8 mouse cellular contexts compared by ENCODE assay signal in genomic region chrY:1245426-1245863, GRCm38 (mm10). TPM values are rescaled to one million over a fixed set of nuclear protein-coding genes. Genes with fewer than 3 reads are reported as not detected.
DNase-seq lines count a peak whose midpoint lies in the region; ATAC-seq lines count a peak whose summit lies in the region.

Gene Uty (minus strand): TSS chrY:1245759.

- H3K27ac ChIP-seq in intestine, embryonic 15.5 days = 0 out of 2 replicates have a peak within 1 kb of the TSS, but pooled peaks have one; percentile 22
- H3K27ac ChIP-seq in liver, embryonic 16.5 days (ENCODE audit: low read length) = peak within 1 kb of the TSS; percentile 55
- H3K27ac ChIP-seq in neural tube, embryonic 13.5 days (replicated peaks) = peak within 1 kb of the TSS; percentile 75

- no peaks in the 10 kb centered on the region for H3K9me3 ChIP-seq in intestine, embryonic 15.5 days
- no peaks in the 10 kb centered on the region for H3K9me3 ChIP-seq in liver, embryonic 16.5 days (replicated peaks; ENCODE audit: control insufficient read depth, low read length)
- H3K9me3 ChIP-seq in neural tube, embryonic 13.5 days = no peaks in the 10 kb centered on the region

- H3K36me3 ChIP-seq in intestine, embryonic 15.5 days = no peaks in the 10 kb centered on the region
- no peaks in the 10 kb centered on the region for H3K36me3 ChIP-seq in liver, embryonic 16.5 days (ENCODE audit: control insufficient read depth, insufficient read depth)
- H3K36me3 ChIP-seq in neural tube, embryonic 13.5 days = no peaks in the 10 kb centered on the region

- H3K4me1 ChIP-seq in intestine, embryonic 15.5 days (replicated peaks) = no peaks in the 10 kb centered on the region
- H3K4me1 ChIP-seq in liver, embryonic 16.5 days (ENCODE audit: control insufficient read depth, low read depth, low read length) = no peaks in the 10 kb centered on the region
- H3K4me1 ChIP-seq in neural tube, embryonic 13.5 days (replicated peaks) = no peaks in the 10 kb centered on the region

- WGBS in intestine, embryonic 15.5 days = 0% methylated on average over 18 of the region's 21 CpGs
- 1% methylated on average over 13 of the region's 21 CpGs for WGBS in liver, embryonic 16.5 days (ENCODE audit: insufficient replicate concordance)
- 0% methylated on average over 16 of the region's 21 CpGs for WGBS in neural tube, embryonic 13.5 days

- H3K4me2 ChIP-seq in intestine, embryonic 15.5 days (replicated peaks) = no peak within 1 kb of the TSS
- peak within 1 kb of the TSS; percentile 32; the same call in 1 of the 2 replicates for H3K4me2 ChIP-seq in liver, embryonic 16.5 days (ENCODE audit: low read depth, low read length)
- peak within 1 kb of the TSS; percentile 50 for H3K4me2 ChIP-seq in neural tube, embryonic 13.5 days

- H3K27me3 ChIP-seq in intestine, embryonic 15.5 days (replicated peaks) = no peaks in the 10 kb centered on the region
- H3K27me3 ChIP-seq in liver, embryonic 16.5 days (ENCODE audit: control insufficient read depth, insufficient read depth, low read depth, low read length) = no peaks in the 10 kb centered on the region
- no peaks in the 10 kb centered on the region for H3K27me3 ChIP-seq in neural tube, embryonic 13.5 days

- peak; percentile 75 for DNase-seq in urinary bladder, postnatal 14 days (ENCODE audit: low spot score)
- DNase-seq in urinary bladder, adult 2 months (ENCODE audit: low spot score) = no peak
- peak; percentile 79 for DNase-seq in embryo, embryonic 10.5 days (ENCODE audit: low spot score)
- peak in 1 of 2 experiments; percentile 77 for DNase-seq in frontal cortex, adult 2 months (ENCODE audit: extremely low spot score in 1 of 2, low spot score in 1 of 2)
- DNase-seq in thymus, postnatal 4 days = peak; percentile 52

- H3K4me3 ChIP-seq in intestine, embryonic 15.5 days (replicated peaks) = peak within 1 kb of the TSS; percentile 35
- peak within 1 kb of the TSS; percentile 61 for H3K4me3 ChIP-seq in liver, embryonic 16.5 days (ENCODE audit: low read depth, low read length)
- H3K4me3 ChIP-seq in neural tube, embryonic 13.5 days = peak within 1 kb of the TSS; percentile 42

- peak; percentile 98 for ATAC-seq in intestine, embryonic 15.5 days
- peak; percentile 99 for ATAC-seq in liver, embryonic 16.5 days (ENCODE audit: low read depth)
- ATAC-seq in neural tube, embryonic 13.5 days (ENCODE audit: low read depth) = peak; percentile 98

- H3K9ac ChIP-seq in intestine, embryonic 15.5 days = peak within 1 kb of the TSS; percentile 30
- H3K9ac ChIP-seq in liver, embryonic 16.5 days (ENCODE audit: low read depth, low read length) = peak within 1 kb of the TSS; percentile 59
- H3K9ac ChIP-seq in neural tube, embryonic 13.5 days = peak within 1 kb of the TSS; percentile 62

RNA-seq across cellular contexts. Expression of gene Uty, which starts in this region (rescaled TPM):
- polyA plus RNA-seq in urinary bladder, adult 2 months (2012; rRNA removed) = 4.4 and 5.7 TPM in 2 replicates
- 0.02 and 12.4 TPM in 2 replicates for polyA plus RNA-seq in frontal cortex, adult 2 months (2012; rRNA removed)
- 10.7 and 10.9 TPM in 2 replicates for polyA plus RNA-seq in intestine, embryonic 15.5 days (2015; fragmentation: Nextera tagmentation; extraction: Ambion mirVana)
- polyA plus RNA-seq in liver, embryonic 16.5 days (2015; fragmentation: Nextera tagmentation; extraction: Ambion mirVana) = 2.0 and 4.9 TPM in 2 replicates
- polyA plus RNA-seq in neural tube, embryonic 13.5 days (2015; fragmentation: Nextera tagmentation; extraction: Ambion mirVana) = 8.6 and 9.2 TPM in 2 replicates

Comparison
In these comparisons a context has a peak if more than half of its experiments do, and no peak if none do; other contexts are left out.
1. H3K27ac ChIP-seq: peak in every context shown above with its lines; median percentile 75 in neural tube, embryonic 13.5 days; 55 in liver, embryonic 16.5 days; 22 in intestine, embryonic 15.5 days.